18 mouse cellular contexts compared by ENCODE assay signal in the genomic region with DNA sequence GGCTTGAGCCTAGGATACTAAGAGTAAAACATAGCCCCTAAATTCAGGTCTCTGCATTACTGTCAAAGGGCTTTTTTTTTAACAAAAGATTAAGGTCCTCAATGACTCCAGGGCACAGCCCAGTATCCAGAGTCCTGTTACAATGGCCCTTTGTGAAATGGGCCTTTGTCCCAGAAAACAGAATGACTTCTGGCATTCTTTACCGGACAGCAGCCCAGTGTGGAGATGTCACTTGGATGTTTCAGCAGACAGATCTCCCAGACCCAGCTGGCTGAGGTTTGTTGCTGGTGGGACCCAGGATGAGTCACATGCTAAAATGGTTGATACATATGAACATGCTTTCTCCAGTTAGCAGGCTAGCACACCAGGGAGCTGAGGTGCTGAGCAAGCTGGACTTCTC.
A peak's percentile ranks its signal among the peaks of the same experiment; 100 is the strongest.
DNase-seq lines count a peak whose midpoint lies in the region; ATAC-seq and TF ChIP-seq lines count a peak whose summit lies in the region.
"Had no signal": no experiment of that assay in that cellular context is flagged by ENCODE, and none has a peak within 500 bp of the region (broad histone marks: within the 10 kb centered on the region; RNA-seq: fewer than 3 reads in every experiment).

No protein-coding gene starts in this region.

- H3K4me3 ChIP-seq in forebrain, embryonic 10.5 days = no peak overlapping the region
- no peak overlapping the region for H3K4me3 ChIP-seq in forebrain, embryonic 11.5 days (ENCODE audit: low read depth, low read length)
- H3K4me3 ChIP-seq in lung, adult 2 months (replicated peaks; ENCODE audit: extremely low read depth, low read depth, low read length) = no peak overlapping the region
- no peak overlapping the region for H3K4me3 ChIP-seq in neural tube, embryonic 11.5 days (ENCODE audit: low read depth, low read length)
- no peak overlapping the region for H3K4me3 ChIP-seq in forebrain, embryonic 15.5 days
- H3K4me3 ChIP-seq: forebrain, embryonic 13.5 days; gastrocnemius, adult 2 months; stomach, embryonic 15.5 days had no signal

- ATAC-seq in forebrain, embryonic 11.5 days (replicated peaks; ENCODE audit: low FRiP score) = no peak
- peak; percentile 45; the same call in 1 of the 2 replicates for ATAC-seq in neural tube, embryonic 11.5 days (ENCODE audit: insufficient read depth, low FRiP score, low TSS enrichment)
- no peak for ATAC-seq in forebrain, embryonic 15.5 days (replicated peaks)
- ATAC-seq: forebrain, embryonic 13.5 days; midbrain, embryonic 16.5 days had no signal

- peak overlapping the region; percentile 35; the same call in 1 of the 2 replicates for H3K27ac ChIP-seq in forebrain, embryonic 10.5 days
- no peak overlapping the region for H3K27ac ChIP-seq in forebrain, embryonic 11.5 days (ENCODE audit: low read depth, low read length)
- no peak overlapping the region for H3K27ac ChIP-seq in neural tube, embryonic 11.5 days (ENCODE audit: low read depth, low read length)
- H3K27ac ChIP-seq in forebrain, embryonic 15.5 days (replicated peaks) = no peak overlapping the region
- H3K27ac ChIP-seq: forebrain, embryonic 13.5 days; gastrocnemius, adult 2 months; liver, embryonic 14.5 days; stomach, embryonic 15.5 days had no signal

- TF ChIP-seq POLR2A in lung, adult 2 months (IDR thresholded peaks at IDR 0.05; ENCODE audit: borderline replicate concordance, extremely low read depth, low read depth, low read length) = no peak

- peaks cover 47% of the 10 kb centered on the region for H3K4me1 ChIP-seq in forebrain, embryonic 10.5 days
- peaks cover 4% of the 10 kb centered on the region; the same call in 1 of the 2 replicates for H3K4me1 ChIP-seq in forebrain, embryonic 11.5 days (replicated peaks; ENCODE audit: control insufficient read depth, insufficient read depth, low read length)
- peaks cover 3% of the 10 kb centered on the region for H3K4me1 ChIP-seq in lung, adult 2 months (ENCODE audit: control insufficient read depth, insufficient read depth, low read length)
- peaks cover 20% of the 10 kb centered on the region for H3K4me1 ChIP-seq in neural tube, embryonic 11.5 days (ENCODE audit: control insufficient read depth, insufficient read depth, low read length)
- H3K4me1 ChIP-seq in forebrain, embryonic 15.5 days = peaks cover 11% of the 10 kb centered on the region
- H3K4me1 ChIP-seq: stomach, embryonic 15.5 days had no signal

- H3K9ac ChIP-seq in forebrain, embryonic 11.5 days (ENCODE audit: low read length) = no peak overlapping the region
- H3K9ac ChIP-seq in neural tube, embryonic 11.5 days (ENCODE audit: low read length) = no peak overlapping the region
- no peak overlapping the region for H3K9ac ChIP-seq in forebrain, embryonic 15.5 days (replicated peaks)
- H3K9ac ChIP-seq: forebrain, embryonic 13.5 days; liver, embryonic 14.5 days; stomach, embryonic 15.5 days had no signal

- no peaks in the 10 kb centered on the region for H3K36me3 ChIP-seq in forebrain, embryonic 10.5 days (replicated peaks)
- H3K36me3 ChIP-seq in forebrain, embryonic 11.5 days (ENCODE audit: control insufficient read depth, insufficient read depth, low read length) = no peaks in the 10 kb centered on the region
- H3K36me3 ChIP-seq in neural tube, embryonic 11.5 days (ENCODE audit: control insufficient read depth, insufficient read depth, low read length) = no peaks in the 10 kb centered on the region
- H3K36me3 ChIP-seq in forebrain, embryonic 15.5 days = no peaks in the 10 kb centered on the region
- H3K36me3 ChIP-seq: stomach, embryonic 15.5 days had no signal

- TF ChIP-seq CTCF in lung, adult 2 months (IDR thresholded peaks at IDR 0.05; ENCODE audit: insufficient read depth, low read length) = no peak

- DNase-seq in forebrain, embryonic 10.5 days (ENCODE audit: extremely low spot score, low spot score) = no peak
- DNase-seq in forebrain, embryonic 11.5 days (ENCODE audit: low spot score) = no peak
- DNase-seq in lung, postnatal 14 days = peak; percentile 10
- DNase-seq in lung, adult 2 months = no peak
- DNase-seq in adipocyte (ENCODE audit: low spot score) = peak; percentile 62
- peak; percentile 26 for DNase-seq in neural tube, embryonic 11.5 days (ENCODE audit: low spot score)
- no peak for DNase-seq in testis, postnatal 14 days (ENCODE audit: low spot score)
- DNase-seq: adrenal gland, postnatal 25 days; cerebellum, postnatal 25 days; gastrocnemius, adult 2 months; lung, postnatal 4 days; right cerebral cortex, adult 18-20 months; thymus, postnatal 36 days had no signal

- H3K27me3 ChIP-seq in forebrain, embryonic 10.5 days (ENCODE audit: poor library complexity, severe bottlenecking) = peaks cover 4% of the 10 kb centered on the region
- H3K27me3 ChIP-seq in forebrain, embryonic 11.5 days (ENCODE audit: control insufficient read depth, insufficient read depth, low read length) = no peaks in the 10 kb centered on the region
- H3K27me3 ChIP-seq in neural tube, embryonic 11.5 days (ENCODE audit: control insufficient read depth, insufficient read depth, low read length) = no peaks in the 10 kb centered on the region
- H3K27me3 ChIP-seq in forebrain, embryonic 15.5 days = no peaks in the 10 kb centered on the region
- H3K27me3 ChIP-seq: stomach, embryonic 15.5 days had no signal

- 10% methylated on average over 1 of the region's 1 CpGs for WGBS in forebrain, embryonic 10.5 days
- 9% methylated on average over 1 of the region's 1 CpGs for WGBS in forebrain, embryonic 11.5 days
- WGBS in lung, adult 2 months = 48% methylated on average over 1 of the region's 1 CpGs
- WGBS in neural tube, embryonic 11.5 days = 16% methylated on average over 1 of the region's 1 CpGs
- WGBS in forebrain, embryonic 15.5 days = 24% methylated on average over 1 of the region's 1 CpGs

- no peak overlapping the region for H3K4me2 ChIP-seq in forebrain, embryonic 11.5 days (ENCODE audit: low read depth, low read length, severe bottlenecking)
- no peak overlapping the region for H3K4me2 ChIP-seq in neural tube, embryonic 11.5 days (ENCODE audit: low read depth)
- H3K4me2 ChIP-seq in forebrain, embryonic 15.5 days (replicated peaks) = no peak overlapping the region
- H3K4me2 ChIP-seq: forebrain, embryonic 13.5 days; stomach, embryonic 15.5 days had no signal

- peaks cover under 1% of the 10 kb centered on the region; the same call in 1 of the 2 replicates for H3K9me3 ChIP-seq in forebrain, embryonic 10.5 days
- H3K9me3 ChIP-seq in forebrain, embryonic 11.5 days (ENCODE audit: control insufficient read depth, low read length) = no peaks in the 10 kb centered on the region
- H3K9me3 ChIP-seq in neural tube, embryonic 11.5 days (ENCODE audit: control insufficient read depth, low read length) = no peaks in the 10 kb centered on the region
- H3K9me3 ChIP-seq in forebrain, embryonic 15.5 days = no peaks in the 10 kb centered on the region
- H3K9me3 ChIP-seq: forebrain, embryonic 13.5 days; stomach, embryonic 15.5 days had no signal

Comparison
In these comparisons a context has a peak if more than half of its experiments do, and no peak if none do; other contexts are left out.
1. DNase-seq: peak in lung, postnatal 14 days (single experiment), adipocyte (single experiment) and neural tube, embryonic 11.5 days (single experiment); none in forebrain, embryonic 10.5 days (single experiment), forebrain, embryonic 11.5 days (single experiment), lung, adult 2 months (single experiment) and testis, postnatal 14 days (single experiment).